Mouse (Mus musculus) MEL-GATA-1-ER (cell line): ENCODE measurements around the gene Lgals3bp.
A peak's percentile ranks its signal among the peaks of the same experiment; 100 is the strongest.

Experiments
- DNase-seq: peaks from one replicate; pipeline ENCODE4 v3.0.0-alpha.2; 2012; ENCODE audit warnings: low read depth; ENCODE audit errors: extremely low read depth

The Lgals3bp gene

GRCm38 (mm10) chr11:118401760-118402280, at the start of gene Lgals3bp:
Gene Lgals3bp, minus strand, starts transcription at chr11:118402092.
- DNase-seq = no peak

DNA sequence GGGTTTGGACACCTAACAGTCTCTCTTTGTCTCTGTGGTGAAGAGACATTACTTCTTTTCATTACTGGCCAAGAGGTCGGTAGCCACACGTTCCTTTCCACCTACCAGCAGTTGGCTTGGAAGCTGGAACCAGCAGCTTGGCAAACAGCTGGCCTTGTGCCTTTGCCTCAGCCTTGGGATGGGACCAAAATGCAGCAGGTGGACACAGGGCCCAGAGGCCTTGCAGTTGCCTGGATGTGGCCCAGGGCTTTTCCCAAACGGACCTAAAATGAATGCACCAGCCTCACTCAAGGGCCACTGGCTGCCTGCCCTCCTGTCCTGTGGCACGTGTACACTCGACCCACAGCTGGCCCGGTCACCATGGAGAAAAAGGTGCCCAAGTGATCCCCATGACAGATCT, 49.3 kb upstream of the Lgals3bp start:
- DNase-seq = no peak

GRCm38 (mm10) chr11:118448385-118448784, 46.5 kb upstream of the Lgals3bp start:
- no peak for DNase-seq

GRCm38 (mm10) chr11:118447346-118447745, 45.5 kb upstream of the Lgals3bp start:
- no peak for DNase-seq

DNA sequence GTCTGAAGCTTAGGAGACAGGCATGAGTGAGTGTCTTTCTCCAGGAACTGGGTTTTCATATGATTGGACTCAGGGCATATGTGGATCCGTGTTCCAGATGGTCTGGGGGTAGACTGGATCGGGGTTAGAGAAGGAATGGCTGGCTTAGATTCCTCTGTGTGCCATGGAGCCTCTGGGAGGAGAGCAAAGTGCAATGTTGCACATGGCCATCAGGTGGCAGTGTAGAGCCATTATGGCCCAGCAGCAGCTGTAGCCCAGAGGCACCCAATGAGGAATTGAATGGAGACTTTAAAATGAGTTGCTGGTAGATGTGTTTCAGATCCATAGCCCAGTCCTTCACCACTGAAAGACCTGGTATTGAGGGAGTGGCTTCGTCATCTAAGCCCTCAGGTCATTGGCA, 44.0 kb upstream of the Lgals3bp start:
- DNase-seq = no peak

DNA sequence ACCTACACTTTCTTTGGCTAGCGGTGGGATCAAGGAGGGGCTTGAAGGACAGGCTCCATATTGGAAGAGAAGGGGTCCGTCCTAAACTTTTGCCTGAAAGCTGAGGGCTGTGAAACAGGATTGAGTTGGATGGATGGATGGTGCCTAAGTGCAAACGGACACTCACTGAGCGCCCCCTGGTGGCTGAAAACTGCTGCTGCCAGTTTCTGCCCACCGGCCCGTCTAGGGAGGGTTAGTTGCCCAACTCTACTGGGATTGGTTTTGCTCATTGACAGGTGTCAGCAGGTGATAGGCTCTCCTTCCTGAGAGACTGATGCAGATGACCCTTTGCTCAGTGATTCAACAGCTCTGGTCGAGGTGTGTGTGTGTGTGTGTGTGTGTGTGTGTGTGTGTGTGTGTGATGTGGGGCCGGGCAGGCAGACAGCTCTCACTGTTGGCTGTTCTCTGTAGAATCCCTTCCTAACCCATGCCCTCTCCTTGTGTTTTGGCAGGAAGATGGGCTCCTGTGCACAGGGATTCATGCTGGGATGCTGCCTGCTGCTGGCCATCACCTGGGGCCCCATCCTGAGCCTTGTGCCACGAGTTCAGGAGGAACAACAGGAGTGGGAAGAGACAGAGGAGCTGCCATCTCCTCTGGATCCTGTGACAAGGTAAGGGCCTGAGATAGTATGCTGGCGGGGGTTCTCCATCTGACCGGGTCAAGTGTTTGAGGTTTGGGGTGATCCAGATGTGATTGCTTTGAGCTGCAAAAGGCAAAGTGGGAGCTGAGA, 41.5 kb upstream of the Lgals3bp start:
- no peak for DNase-seq

DNA sequence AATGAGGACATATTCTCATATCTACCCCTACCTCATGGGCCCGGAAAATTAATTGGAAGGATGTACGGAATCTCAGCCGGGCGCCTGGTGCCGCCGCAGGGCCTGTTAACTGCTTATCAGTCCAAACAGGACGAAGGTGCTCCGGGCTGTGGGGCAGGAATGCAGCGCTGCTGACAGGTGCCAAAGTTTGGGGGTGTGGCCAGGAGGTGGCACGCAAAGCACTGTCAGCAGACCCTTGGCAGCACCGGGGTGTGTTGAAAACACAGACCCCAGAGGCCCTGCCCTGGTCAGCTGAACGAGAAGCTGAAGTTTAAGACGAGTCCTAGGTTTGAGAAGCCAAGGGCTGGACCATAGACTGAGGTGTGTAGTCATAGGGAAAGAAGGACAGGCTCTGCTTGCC, 40.8 kb upstream of the Lgals3bp start:
- DNase-seq = no peak

DNA sequence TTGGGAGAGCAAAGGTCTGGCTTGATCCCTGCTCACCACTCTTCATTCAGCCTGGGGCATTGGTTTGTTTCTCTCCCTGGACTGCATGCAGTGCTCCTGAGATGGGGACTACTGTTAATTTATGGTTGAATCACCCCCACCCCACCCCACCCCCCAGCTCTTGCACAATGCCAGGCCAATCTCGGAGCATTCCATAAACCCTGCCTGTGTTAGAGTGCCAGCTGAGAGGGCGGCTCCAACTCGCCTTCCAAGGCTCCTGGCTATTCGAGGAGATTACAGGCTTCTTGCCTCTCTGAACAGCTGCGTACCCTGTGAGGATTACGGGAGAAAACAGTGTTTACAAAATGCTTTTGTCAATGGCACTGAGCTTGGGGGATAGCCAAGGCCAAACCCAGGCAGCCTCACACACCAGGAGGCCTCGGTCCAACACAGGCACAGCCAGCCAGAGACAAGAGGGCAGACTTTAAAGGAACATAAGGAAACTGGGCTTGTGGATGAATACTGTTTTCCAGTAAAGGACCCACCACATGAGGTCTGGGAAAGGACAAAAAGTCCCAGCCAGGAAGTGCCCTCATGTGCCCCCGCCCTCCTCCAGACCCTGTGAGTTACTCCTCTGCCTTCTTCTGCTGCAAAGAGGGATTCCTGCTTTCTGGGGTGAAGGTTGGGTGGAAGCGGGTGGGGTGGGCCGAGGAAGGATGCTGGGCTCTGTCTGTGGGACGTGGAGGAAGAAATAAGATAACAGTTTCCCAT, 36.9 kb upstream of the Lgals3bp start:
- DNase-seq = no peak

DNA sequence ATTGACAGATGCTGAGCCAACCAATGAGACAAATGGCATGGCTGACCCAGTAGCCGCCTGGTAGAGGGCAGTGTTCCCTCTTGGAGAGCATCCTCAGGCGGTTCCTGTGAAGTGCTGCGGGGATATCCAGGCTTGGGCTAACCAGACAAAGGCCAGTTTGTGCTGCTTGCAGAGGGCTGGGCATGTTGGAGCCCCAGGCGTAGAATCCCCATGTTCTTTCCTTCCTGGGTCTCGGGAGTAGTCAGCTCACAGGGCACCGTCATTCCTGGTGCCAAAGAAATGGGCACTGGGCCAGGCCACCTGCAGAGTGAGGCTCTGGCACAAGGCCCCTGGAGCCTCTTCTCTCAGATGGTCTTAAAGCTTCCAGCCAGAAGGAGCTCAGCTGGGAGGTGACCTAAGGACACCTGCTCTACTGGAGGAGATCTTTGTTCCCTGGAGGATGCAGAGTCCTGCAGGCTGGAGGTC, 34.6 kb upstream of the Lgals3bp start:
- DNase-seq = no peak

DNA sequence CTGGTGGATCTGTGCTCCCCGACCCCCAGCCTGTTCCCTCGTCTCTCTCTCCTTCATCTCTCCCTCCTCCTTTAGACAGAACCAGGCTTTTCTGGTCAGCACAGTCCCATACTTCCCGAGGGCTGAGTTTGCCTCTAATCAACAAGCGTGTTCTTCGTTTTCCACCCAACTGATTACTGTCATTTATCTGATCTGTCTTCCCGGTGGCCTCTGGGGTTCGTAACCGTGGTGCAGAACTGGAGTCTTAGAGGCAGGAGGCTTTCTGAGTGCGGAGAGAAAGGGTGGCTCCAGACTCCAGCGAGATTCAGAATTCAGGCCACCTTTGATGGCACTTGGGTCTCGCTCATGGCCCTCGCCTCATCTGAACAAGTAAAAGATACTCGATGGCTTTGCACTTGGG, 32.2 kb upstream of the Lgals3bp start:
- no peak for DNase-seq

GRCm38 (mm10) chr11:118433398-118433868, 31.5 kb upstream of the Lgals3bp start:
- no peak for DNase-seq

- DNase-seq = no peak
Observed at GRCm38 (mm10) chr11:118431100-118431948, 29.4 kb upstream of the Lgals3bp start.

DNA sequence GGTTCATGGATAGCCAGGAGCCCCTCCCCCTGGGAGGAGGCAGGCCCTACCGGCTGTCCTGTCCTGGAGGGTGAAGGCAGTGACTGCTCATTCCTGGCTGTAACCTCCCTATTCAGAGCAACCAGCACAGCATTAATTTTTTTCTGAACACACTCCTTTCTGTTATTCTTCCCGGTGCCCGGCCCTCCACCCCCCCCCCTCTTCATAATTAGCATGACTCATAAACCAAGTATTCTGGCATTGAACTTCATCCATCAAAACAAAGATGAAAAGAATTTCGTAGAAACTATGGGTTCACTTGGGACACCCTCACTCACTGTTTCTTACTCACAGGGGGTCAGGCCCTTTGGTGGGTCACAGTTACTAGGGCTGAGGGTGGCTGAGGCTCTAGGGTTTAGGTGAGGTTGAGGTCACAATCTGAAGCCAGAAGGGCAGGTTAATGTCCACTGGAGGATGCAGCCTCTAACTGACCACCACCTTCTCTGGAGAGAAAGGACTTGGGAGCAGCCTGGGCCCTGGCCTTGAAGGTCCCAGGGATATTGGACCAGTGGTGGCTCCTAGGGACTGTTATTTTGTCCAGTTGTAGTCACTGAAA, 28.5 kb upstream of the Lgals3bp start:
- DNase-seq = no peak

GRCm38 (mm10) chr11:118428944-118429709, 27.2 kb upstream of the Lgals3bp start:
- no peak for DNase-seq

GRCm38 (mm10) chr11:118428460-118428868, 26.6 kb upstream of the Lgals3bp start:
- DNase-seq = no peak

- DNase-seq = peak; percentile 58
Observed at GRCm38 (mm10) chr11:118427986-118428385, 26.1 kb upstream of the Lgals3bp start, which contains the start of gene C1qtnf1. Gene C1qtnf1, plus strand, starts transcription at chr11:118428203.

DNA sequence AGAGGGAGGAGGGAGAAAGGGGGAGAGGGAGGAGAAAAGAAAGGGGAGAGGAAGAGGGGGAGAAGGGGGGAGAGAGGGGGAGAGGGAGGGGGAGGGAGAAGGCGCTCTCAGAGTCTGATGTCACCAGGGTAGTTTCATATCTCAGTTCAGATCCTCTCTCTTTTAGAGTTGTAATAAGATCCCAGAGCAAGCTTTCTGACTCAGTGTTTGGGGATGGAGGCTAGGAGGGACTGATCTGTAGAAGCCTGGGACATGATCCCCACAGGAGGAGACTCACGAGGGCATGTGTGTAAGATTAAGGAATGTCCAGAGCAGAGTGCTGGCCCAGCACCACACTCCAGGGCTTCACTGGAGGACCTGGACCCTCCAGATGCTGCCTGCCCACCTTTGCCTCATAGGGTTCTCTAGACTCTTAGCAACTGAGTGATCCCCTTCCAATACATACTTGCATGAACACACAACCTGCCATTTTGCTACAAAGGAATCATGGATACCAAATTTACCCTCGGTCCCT, 25.4 kb upstream of the Lgals3bp start:
- no peak for DNase-seq

DNA sequence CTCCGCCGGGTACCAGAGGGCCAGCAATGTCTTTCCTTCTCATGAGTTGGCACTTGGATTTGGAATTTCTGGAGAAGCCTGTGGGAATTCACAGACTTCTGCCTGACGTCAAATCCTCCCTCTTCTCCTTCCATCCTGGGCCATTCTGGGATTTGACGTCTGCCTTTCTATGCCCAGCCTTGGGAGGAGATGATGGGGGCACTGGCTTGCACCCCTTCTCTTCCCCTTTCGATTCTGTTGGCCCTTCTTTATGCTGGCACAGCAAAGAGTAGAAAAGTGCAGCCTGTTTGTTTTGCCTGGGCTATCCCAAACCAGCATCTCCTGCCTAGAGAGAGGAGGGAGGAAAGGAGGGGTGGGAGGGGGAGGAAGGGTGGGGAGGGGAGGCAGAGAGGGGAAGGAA, 24.9 kb upstream of the Lgals3bp start:
- no peak for DNase-seq

DNA sequence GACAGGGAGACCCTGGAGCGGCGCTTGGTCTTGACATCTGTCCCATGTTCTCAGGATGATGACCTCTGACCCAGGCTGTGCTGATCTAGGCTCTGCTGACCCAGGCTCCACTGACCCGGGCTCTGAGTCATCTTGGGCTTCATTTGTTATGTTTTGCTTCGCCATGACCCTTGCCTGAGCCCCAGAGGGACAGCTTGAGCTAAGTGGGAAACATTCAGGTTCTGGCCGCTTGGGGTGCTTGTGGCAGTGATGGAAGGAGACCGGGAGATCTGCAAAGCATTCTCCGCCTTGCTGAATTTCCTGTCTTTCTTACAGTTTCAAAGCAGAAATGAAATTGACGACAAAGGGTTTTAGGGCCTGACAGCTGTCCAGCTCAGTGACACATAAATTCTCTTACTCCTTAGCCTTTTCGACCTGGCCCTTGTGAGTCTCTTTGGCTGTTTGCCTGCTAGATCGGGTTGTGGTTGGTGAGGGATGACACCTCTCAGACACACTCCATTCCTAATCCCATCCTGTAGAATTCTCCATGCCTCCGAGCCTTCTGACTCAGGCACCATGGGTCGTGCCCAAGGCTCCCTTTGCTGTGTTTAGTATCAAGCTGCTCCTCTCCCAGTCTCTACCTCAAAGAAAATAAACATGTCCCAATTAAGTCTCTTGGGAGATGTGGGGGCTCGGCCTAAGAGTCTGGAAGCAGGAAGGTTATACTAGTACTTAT, 22.9 kb upstream of the Lgals3bp start:
- no peak for DNase-seq
